Mouse (Mus musculus): ENCODE results near the gene Prg4.

The Prg4 gene

DNA sequence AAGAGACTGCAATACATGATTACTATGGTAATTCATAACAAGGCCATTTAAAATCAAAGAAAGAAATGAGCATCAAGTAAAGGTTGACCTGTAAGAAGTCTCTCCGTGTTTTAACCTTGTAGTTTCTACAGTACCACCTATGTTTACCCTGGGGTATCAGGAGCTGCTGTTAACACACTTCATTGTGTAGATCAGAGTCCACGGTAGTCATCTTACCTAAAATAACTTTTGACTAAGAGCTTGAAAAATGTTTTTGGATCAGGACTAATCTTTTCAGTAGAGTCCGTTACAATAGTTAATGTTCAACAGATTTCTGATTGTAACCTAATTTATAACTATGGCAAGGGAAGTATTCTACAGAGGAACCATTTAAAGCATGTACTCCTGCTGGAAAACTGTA is 61.4 kb downstream of the Prg4 start:
- DNase-seq (ENCODE audit: low spot score in 2 of 2), result no peak

DNA sequence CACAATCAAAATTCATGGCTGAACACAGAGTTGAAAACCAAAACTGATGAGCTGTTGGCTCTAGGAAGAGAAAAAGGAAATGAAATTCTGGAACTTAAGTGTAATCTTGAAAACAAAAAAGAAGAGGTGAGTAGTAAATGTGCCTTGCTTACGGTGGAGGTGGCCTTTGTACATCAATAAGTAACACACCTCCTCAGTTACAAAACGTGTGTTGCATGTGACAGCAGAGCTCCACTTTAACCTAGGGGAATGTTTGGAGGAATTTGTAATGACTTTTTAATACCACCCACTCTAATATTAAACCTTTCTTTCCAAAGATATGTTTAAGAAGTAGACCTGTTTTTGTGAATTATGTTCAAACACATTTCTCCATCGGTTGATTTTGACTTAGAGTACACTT is 62.1 kb downstream of the Prg4 start:
- no peak for DNase-seq (ENCODE audit: low spot score in 2 of 2)

Data from right cerebral cortex, postnatal 10 days (tissue).